Mouse (Mus musculus): Measurements from ENCODE around the gene Dok1.

Gene Dok1
- long read RNA-seq, experiment 1, partial matches to known transcripts: 0 of 2 reads
- long read RNA-seq, experiment 1, other reads (novel, unspliced or antisense): 1 of 2 reads
- long read RNA-seq, experiment 2, partial matches to known transcripts: 0 of 1 reads
- long read RNA-seq, experiment 2, other reads (novel, unspliced or antisense): 0 of 1 reads

- intact Hi-C loops (cut with DNase I): loop anchor here (5.0 kb wide), 1 partner anchor 36 kb away; no protein-coding TSS in a partner anchor
These were observed at the start of gene Dok1, which contains the start of gene Loxl3 for GRCm38 (mm10) chr6:83033249-83034185. Gene Dok1 (minus strand): TSS chr6:83033471. Gene Loxl3 (plus strand): TSS chr6:83034173.

GRCm38 (mm10) chr6:83080210-83080609 is 46.9 kb upstream of the Dok1 start:
- intact Hi-C loops (cut with DNase I): no loop called here

GRCm38 (mm10) chr6:83078324-83078858 is 45.1 kb upstream of the Dok1 start:
- intact Hi-C loops (cut with DNase I): loop anchor here (5.0 kb wide), 2 partner anchors 34 to 81 kb away; no protein-coding TSS in a partner anchor

GRCm38 (mm10) chr6:83077630-83078323 is 44.5 kb upstream of the Dok1 start, which contains the start of gene Pcgf1:
Gene Pcgf1 (plus strand): TSS chr6:83077869.
- intact Hi-C loops (cut with DNase I): loop anchor here (5.0 kb wide), 2 partner anchors 35 to 80 kb away; no protein-coding TSS in a partner anchor

- intact Hi-C loops (cut with DNase I): loop anchor here (5.0 kb wide), 2 partner anchors 37 to 78 kb away; no protein-coding TSS in a partner anchor
These were observed 41.7 kb upstream of the Dok1 start for GRCm38 (mm10) chr6:83074979-83075378.

GRCm38 (mm10) chr6:83071220-83071619 is 37.9 kb upstream of the Dok1 start:
- intact Hi-C loops (cut with DNase I): no loop called here

GRCm38 (mm10) chr6:83070311-83071219 is 37.3 kb upstream of the Dok1 start:
- intact Hi-C loops (cut with DNase I): no loop called here

- intact Hi-C loops (cut with DNase I): no loop called here
These were observed 36.8 kb upstream of the Dok1 start, which contains the start of gene Tlx2 for GRCm38 (mm10) chr6:83070247-83070310. Gene Tlx2 (minus strand): TSS chr6:83070293.

GRCm38 (mm10) chr6:83069488-83070246 is 36.4 kb upstream of the Dok1 start:
- intact Hi-C loops (cut with DNase I): no loop called here

- intact Hi-C loops (cut with DNase I): no loop called here
These were observed 35.6 kb upstream of the Dok1 start for GRCm38 (mm10) chr6:83068706-83069487.

- intact Hi-C loops (cut with DNase I): no loop called here
These were observed 35.0 kb upstream of the Dok1 start for GRCm38 (mm10) chr6:83068221-83068620.

GRCm38 (mm10) chr6:83066441-83066840 is 33.2 kb upstream of the Dok1 start:
- intact Hi-C loops (cut with DNase I): no loop called here

GRCm38 (mm10) chr6:83065995-83066394 is 32.7 kb upstream of the Dok1 start:
- intact Hi-C loops (cut with DNase I): no loop called here

- intact Hi-C loops (cut with DNase I): loop anchor here (5.0 kb wide), 1 partner anchor 61 kb away; no protein-coding TSS in a partner anchor
These were observed 25.5 kb upstream of the Dok1 start for GRCm38 (mm10) chr6:83058725-83059124.

GRCm38 (mm10) chr6:83057790-83058189 is 24.5 kb upstream of the Dok1 start, which contains the start of gene Dqx1:
Gene Dqx1 (plus strand): TSS chr6:83057844.
- intact Hi-C loops (cut with DNase I): loop anchor here (5.0 kb wide), 1 partner anchor 60 kb away; no protein-coding TSS in a partner anchor

GRCm38 (mm10) chr6:83054871-83055431 is 21.7 kb upstream of the Dok1 start, which contains the start of gene Htra2:
Gene Htra2 (minus strand): TSS chr6:83055273.
- intact Hi-C loops (cut with DNase I): loop anchor here (5.0 kb wide), 1 partner anchor 58 kb away; no protein-coding TSS in a partner anchor

GRCm38 (mm10) chr6:83054074-83054851 is 21.0 kb upstream of the Dok1 start, which contains the start of gene Aup1:
Gene Aup1 (plus strand): TSS chr6:83054521.
- intact Hi-C loops (cut with DNase I): no loop called here

Data from adrenal gland (tissue).